Mouse (Mus musculus): Measurements from ENCODE around the gene Hnrnpk.
"Not testable (repeated sequence)": the region's sequence is repeated elsewhere in the genome, so short reads cannot be mapped to it uniquely, and the experiment has no call there.

Gene Hnrnpk

GRCm38 (mm10) chr13:58403243-58403642 lies at the start of gene Hnrnpk:
Gene Hnrnpk (minus strand): TSS chr13:58403343.
- not testable (repeated sequence) for DNase-seq

GRCm38 (mm10) chr13:58452246-58452645 lies 49.1 kb upstream of the Hnrnpk start:
- peak; percentile 80 for DNase-seq

- peak; percentile 53 for DNase-seq
Observed at GRCm38 (mm10) chr13:58450459-58451182, 47.5 kb upstream of the Hnrnpk start.

- DNase-seq: no peak
Observed at GRCm38 (mm10) chr13:58446541-58446940, 43.4 kb upstream of the Hnrnpk start.

- peak; percentile 96 for DNase-seq
Observed at GRCm38 (mm10) chr13:58443787-58444186, 40.6 kb upstream of the Hnrnpk start.

DNA sequence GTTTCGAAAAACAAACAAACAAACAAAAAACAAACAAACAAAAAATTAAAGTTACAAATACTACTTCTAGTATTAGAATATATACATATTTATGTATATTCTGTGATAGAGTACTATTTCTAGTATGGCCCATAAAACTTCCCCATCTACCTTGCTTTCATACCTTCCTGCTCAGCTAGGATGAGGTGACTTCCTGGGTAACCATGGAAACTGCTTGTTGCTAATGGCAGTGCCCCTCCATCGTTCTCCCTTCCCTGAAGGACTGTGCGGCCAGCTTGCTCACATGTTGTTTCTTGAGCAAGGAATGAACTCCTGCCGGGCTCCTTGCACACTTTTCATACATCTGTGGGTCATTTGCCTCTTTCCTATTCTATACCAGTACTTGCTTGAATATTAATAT lies 40.2 kb upstream of the Hnrnpk start:
- no peak for DNase-seq

DNA sequence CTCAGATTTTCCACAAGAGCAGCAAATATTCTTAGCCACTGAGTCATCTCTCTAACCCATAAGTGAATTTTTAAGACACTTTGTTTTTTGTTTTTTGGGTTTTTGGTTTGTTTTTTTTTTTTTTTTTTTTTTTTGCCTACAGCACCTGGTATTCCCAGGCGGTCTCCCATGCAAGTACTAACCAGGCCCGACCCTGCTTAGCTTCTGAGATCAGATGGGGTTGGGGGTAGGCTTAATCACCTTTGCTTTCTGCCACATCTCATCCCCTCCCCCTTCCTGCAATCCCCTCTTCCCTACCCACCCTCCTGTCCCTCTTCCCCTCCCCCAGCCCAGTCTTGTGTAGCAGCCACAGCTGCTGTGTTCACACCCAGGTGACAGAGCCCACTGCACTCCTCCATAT lies 36.6 kb upstream of the Hnrnpk start:
- no peak for DNase-seq

- peak; percentile 93 for DNase-seq
Observed at GRCm38 (mm10) chr13:58423061-58423660, 20.0 kb upstream of the Hnrnpk start.

DNA sequence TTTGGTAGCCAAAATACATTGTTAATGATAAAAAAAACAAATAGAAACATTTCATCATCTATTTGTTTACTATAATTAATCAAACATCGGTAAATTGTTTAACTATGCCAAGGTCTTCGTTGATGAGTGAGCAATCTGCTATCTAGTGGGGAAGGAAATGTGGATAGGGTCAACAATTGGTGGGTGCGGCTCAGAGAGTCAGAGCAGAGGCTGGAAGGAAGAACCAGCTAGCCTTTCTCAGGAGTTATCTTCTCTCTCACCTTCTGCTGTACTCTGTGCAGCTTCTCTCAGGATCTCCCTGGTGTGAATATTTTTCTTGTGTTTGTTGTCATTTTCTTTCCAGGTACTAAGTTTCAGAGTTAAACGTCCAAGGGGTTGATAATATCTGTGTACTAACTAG lies 19.1 kb upstream of the Hnrnpk start:
- peak; percentile 64 for DNase-seq

DNA sequence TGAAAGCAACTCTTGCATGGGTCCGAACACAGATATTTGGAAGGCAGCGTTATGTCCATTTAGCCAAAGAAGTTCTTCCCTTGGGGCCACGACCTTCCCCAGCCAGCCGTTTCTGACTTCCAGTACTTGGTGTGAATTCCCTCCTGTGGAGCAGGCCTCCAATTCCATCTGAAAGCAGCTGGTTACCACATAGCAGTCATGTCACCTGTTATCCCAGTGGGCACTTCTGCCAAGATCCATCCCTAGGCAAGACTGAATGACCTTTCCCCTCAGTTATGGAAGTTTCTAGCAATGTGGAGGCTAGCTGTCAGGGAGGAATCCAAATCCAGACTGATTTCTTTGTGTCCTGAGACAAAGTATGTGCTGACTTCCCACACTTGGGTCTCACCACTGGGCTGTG lies 17.9 kb upstream of the Hnrnpk start:
- DNase-seq: peak; percentile 86

GRCm38 (mm10) chr13:58419266-58419665 lies 16.1 kb upstream of the Hnrnpk start:
- DNase-seq: peak; percentile 62

DNA sequence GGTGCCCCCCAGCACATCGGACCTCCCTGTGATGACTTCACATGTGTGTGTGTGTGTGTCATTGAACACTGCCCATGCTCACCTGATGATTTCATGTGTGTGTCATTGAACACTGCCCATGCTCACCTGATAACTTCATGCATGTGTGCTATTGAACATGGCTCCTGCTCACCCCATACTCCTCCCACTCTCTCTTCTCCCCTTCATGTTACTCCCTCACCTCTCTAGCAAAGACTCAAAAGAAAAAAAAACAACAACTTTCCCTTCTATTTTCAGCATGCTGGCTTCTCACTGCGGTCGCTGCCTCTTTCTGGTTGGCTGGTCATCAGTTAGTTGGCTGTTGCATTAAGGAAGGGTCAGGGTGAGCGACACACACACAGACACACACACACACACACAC lies 15.5 kb upstream of the Hnrnpk start:
- peak; percentile 81 for DNase-seq

DNA sequence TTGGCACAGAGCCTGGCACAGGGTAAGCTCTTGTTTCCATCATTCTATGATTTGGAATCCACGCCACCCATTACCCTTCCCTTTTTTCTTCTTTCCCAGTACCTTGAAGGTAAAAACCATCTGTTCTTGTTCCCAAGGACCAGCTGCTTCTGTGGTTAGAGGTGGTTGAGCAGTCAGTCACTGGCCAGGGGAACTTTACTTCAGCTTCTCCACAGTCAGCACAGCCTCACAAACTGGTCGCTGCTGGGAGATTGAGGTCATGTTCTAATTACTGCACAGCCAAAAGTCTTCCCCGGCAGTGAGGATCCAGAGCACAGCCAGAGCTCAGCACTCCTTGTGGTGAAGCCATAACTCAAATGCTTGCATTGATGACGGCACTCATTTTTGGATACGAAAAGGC lies 12.7 kb upstream of the Hnrnpk start:
- peak; percentile 85 for DNase-seq

- DNase-seq: no peak
Observed at GRCm38 (mm10) chr13:58415374-58415773, 12.2 kb upstream of the Hnrnpk start.

- DNase-seq: no peak
Observed at GRCm38 (mm10) chr13:58411073-58411472, 7.9 kb upstream of the Hnrnpk start.

DNA sequence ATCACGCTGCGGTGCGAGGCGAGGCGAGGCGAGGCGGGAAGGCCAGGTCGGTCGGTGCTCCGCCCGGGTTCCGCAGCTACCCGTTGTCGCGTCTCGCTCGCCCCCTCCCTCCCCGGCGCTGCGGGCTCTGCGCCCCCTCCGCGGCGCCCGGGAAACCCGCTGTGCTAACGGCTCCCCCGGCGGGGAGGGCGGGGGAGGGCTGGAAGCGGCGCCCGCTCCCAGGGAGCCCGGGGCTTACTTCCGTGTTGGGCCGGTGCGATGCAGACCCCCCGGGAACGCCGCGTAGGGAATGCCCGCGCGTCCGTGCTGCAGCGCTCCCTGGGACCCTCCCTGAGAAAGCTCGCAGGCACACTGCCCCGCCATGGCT lies 416 bp downstream of the Hnrnpk start:
- DNase-seq: no peak

GRCm38 (mm10) chr13:58402003-58402743 lies 970 bp downstream of the Hnrnpk start, which contains the start of gene Rmi1:
Gene Rmi1 (plus strand): TSS chr13:58402248.
- DNase-seq: peak; percentile 100

DNA sequence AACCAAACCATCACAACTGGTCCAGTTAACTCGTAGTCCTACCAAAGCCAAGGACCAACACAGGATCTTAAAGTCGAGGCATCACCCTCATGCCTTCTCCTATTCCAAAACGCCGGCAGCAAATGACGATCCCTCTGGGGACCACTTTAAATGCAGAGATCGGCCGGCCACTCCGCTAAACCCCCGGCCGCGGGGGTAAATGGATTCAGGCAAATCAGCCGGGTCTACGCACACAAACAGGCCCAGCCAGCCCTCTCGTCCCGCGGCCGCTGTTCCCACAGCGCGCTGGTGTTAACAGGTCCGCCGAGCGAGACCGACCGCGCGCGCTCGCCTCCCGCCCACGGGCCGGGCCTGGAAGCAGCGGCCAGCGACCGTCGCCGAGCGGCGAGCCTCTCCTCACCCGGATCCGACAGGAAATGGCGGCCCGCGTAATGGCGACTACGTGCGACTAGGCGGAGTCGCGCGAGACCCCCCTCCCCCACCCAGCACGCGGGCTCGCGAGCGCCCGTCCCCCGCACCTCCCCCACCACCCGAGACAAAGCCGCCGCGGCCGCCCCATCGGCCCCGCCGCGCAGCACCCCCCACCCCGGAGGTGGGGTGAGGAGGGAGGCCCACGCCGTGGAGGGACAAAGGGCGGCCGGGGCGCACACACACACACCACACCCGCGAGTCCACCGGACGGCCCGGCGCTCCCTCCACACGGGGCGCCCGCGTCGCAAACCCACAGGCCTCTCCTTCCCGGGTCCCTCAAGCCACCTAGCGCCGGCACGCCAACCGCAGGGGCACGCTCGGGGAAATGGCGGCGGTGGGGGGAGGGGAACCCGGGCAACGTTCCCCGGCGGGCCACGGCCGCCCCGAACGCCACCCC lies 1.8 kb downstream of the Hnrnpk start:
- DNase-seq: no peak

- peak; percentile 55 for DNase-seq
Observed at GRCm38 (mm10) chr13:58400576-58400975, 2.6 kb downstream of the Hnrnpk start.

GRCm38 (mm10) chr13:58397651-58398050 lies 5.5 kb downstream of the Hnrnpk start:
- DNase-seq: peak; percentile 83

- peak; percentile 83 for DNase-seq
Observed at GRCm38 (mm10) chr13:58394392-58394791, 8.8 kb downstream of the Hnrnpk start.

GRCm38 (mm10) chr13:58389324-58389951 lies 13.7 kb downstream of the Hnrnpk start:
- peak; percentile 37 for DNase-seq
